Mouse (Mus musculus) adrenal gland, adult 18-20 months (tissue): ENCODE results near the gene Brdt. TPM values are rescaled to one million over a fixed set of nuclear protein-coding genes. Genes with fewer than 3 reads are reported as not detected.
"Not testable (repeated sequence)": the region's sequence is repeated elsewhere in the genome, so short reads cannot be mapped to it uniquely, and the experiment has no call there.

Source experiments
- DNase-seq, 2 experiments: peaks; one replicate each; pipeline ENCODE4 v3.0.0; 2021 to 2022; ENCODE audit warnings: low spot score in 2 of 2
- total RNA-seq, 2 experiments: library from RNA; stranded (reverse); gene quantifications; 1 replicate in 1 of 2; 2 replicates in 1 of 2; pipeline ENCODE4 v1.2.3; 2021

The Brdt gene
- total RNA-seq, 2 experiments from 2014 or later = 2.1 to 2.5 TPM

DNA sequence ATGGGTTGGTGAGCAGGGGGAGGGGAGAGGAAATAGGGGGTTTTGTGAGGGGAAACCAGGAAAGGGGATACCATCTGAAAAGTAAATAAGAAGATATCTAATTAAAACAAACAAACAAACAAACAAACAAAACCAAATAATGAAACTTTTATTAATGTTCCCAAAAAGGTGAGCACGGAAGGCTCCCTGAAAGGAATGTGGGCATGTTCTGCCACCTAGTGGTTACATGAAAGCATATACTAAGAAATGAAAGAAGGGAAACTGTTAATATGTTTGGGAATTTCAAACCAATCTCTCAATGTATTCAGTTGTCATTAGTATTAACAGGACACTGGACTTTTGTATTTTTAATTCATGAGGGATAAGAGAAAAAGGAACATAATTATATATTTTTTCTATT is 10.3 kb upstream of the Brdt start:
- no peak for DNase-seq

DNA sequence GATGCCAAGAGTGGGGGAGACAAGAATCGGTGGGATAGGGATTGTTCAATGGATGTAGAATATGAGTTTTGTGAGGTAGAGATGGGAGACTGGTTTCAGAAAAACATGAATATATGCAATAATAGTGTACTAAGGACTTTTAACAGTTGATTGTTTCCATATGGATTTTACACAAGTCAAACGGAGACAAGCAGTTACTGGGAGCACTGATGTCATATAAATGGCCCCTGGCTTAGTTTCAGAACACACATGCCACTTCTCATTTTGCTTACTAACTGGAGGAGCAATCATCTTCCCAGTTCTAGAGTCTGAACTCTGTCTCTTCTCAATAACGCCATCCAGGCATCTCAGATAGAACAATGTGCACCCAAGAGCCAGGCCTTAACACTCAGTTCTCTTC is 9.4 kb downstream of the Brdt start:
- no peak for DNase-seq

DNA sequence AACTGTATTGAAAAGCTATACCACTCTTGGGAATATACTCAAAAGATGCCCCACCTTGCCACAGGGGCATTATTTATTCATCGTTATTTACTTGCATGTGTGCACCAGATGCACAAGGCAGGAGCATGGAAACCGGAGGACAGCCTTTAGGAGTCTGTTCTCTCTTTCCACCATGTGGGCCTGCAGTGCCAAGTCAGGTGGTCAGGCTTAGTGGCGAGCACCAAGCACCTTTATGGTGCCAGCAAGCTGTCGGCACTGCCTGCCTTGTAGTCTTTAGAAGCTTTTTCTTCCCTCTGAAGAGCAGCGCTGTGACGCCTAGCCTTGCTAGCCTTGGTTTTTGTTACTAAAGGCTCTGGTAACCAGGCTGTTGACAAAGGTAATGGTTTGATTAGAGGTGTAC is 11.9 kb downstream of the Brdt start:
- no peak for DNase-seq

DNA sequence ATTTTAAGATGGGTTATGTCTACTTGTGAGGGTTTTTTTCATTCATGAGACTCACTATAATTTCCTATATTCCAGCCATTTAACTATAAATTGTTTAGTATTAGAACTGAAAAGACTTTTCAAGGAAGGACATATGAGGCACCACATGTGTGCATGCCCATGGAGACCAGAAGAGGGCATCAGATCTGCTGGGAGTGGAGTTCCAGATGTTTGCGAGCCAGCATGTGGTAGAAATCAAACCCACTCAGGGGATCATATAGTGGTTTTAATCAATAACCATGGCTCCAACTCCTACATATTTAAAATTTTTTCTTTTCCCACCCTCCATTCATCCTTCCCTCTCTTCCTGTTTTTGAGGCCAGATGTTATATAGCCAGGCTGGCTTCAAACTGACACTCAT is 15.3 kb downstream of the Brdt start:
- no peak for DNase-seq

DNA sequence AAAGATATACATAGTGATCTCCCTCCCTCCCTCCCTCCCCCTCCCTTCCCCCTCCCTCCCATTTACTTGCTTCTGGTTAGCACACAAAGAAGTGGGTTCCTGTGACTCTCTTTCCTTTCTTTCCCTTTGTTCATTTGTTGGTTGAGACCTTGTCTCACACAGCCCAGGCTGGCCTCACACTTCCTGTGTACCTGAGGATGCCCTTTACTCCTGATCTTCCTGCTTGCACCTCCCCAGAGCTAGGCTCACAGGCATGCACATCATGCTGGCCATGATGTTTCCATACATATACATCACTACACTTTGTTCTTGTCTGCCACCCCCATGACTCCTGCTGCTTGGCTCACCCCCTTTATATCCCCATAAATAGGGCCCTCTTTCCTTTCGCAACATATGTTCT is 21.6 kb downstream of the Brdt start:
- no peak for DNase-seq

DNA sequence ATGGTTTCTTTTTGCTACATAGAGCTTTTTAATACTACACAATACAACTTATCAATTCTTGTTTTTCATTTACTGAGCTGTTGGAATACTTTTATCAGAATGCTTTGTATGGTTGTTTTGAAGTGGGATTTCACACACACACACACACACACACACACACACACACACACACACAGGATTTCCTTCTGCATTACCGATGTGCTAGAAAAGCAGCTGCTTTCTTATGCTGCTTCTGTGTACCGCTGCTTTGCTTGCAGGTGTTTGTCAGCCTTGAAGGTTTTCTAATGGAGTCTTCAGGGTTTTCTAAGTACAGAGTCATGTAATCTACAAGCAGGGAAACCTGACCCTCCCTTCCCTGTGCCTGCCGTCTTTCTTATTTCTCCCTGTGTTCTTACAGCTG is 23.0 kb downstream of the Brdt start:
- DNase-seq = no peak

DNA sequence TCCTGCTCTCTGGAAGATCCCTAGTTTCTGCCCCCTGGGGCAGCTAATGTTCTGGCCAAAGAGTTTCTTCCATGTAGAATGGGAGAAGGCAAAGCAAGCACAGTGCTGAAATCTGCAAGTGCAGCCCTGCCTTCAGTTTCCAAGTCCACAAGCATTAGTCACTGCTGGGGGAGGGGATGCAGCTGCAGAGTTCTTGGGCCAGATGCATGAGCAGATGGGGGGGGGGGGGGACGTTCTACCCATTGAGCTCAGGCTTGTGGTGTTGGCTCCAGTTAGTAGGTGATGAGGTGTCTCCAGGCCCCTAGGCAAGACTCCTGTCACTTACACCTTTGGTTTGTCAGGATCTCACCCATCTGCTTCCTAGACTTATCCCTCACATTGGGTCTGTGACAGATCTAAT is 24.8 kb downstream of the Brdt start:
- DNase-seq = no peak

DNA sequence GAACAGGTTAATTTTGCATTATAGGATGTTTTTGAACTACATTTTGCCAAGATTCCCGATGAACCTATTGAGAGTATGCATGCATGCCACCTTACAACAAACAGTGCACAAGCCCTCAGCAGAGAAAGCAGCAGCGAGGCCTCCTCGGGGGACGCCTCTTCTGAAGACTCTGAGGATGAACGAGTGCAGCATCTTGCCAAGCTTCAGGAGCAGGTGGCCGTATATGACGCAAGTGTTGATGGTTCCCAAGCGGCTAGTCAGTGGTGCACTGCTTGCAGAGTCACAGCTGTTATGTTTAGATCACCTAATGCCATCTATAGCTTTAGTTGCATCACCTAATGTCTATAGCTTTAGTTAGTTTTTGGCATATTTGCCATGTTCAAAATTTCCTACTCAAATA is 26.8 kb downstream of the Brdt start:
- DNase-seq = no peak

DNA sequence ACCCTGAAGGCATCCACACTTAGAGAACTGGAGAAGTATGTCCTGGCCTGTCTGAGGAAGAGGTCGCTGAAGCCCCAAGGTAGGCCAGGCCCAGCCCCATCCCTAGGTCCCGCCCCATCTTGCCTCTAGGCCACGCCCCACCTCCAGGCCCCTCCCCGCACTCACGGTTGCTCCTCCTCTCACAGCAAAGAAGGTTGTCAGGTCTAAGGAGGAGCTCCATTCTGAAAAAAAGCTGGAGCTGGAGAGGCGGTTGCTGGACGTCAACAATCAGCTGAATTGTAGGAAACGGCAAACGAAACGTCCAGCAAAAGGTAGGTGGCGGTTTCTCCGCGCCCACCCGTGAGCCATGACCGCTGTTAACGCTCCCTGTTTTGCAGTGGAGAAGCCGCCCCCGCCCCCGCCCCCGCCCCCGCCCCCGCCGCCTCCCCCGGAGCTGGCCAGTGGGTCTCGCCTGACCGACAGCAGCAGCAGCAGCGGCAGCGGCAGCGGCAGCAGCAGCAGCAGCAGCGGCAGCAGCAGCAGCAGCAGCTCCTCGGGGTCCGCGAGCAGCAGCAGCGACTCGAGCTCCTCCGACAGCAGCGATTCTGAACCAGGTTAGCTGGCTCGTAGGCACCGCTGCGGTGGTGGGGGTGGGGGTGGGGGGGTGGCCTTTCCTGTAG is 28.6 kb downstream of the Brdt start:
- peak; percentile 84 to 86 for DNase-seq

DNA sequence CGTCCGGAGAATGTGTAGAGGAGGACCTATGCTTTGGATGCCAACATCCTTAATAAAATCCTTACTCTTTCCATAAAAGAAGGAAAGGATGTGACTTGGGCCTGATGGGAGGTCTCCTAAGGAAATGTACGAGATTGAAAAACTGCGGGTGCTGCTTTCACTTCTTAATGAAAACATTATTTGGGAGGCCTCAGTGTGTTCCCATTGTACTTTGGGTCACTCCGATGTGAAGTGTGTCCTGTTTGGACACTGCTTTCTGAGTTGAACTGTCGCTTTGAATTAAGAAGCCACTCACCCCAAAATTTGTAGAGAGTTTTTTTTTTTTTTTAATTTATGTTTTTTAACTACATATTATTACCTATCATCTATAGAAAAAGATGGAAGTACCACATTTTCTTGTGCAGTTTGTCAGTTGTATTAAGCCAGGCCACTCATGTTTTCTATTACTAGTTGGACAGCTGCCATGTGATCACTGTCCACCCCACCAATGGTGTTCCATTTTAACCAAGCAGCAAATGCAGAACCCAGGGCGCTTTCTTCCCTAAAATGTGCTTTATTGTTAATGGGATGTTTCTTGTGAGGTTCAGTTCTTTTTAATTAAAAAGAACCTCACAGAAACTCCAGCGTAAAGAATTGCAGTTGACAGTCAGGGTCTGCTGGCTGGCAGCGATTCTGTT is 29.2 kb downstream of the Brdt start:
- DNase-seq = no peak

DNA sequence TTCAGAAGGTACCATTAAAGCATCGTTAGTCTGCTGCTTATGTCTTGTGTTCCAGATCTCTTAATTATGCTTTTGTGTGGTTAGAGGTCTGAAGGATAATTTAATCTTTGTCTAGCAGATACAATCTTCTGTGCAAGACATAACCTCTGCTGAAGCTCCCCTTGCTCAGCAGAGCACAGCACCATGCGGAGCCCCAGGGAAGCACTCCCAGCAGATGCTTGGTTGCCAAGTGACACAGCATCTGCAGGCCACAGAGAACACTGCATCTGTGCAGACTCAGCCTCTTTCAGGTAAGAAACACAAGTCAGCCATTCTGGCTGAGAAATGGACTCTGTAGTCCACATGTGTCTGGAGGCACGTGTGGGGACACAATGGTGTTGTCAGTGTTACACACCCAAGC is 39.1 kb downstream of the Brdt start:
- DNase-seq = no peak

DNA sequence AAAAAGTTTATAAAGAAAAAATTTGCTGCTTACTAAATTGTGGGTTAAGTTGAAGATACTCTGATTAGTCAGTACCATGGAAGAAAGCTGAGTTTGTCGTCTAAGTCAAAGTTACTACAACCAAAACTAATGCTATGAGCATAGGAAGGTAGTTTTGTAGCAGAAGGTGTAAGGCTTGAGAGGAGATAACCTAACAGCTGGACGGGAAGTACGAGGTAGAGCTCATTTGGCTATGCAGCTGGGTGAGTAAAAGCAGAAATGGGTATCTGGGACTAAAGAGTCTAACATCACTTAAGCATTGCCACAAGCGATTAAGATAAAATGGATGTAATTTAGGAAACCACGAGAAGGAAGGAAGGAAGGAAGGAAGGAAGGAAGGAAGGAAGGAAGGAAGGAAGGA is 40.4 kb downstream of the Brdt start:
- no peak for DNase-seq

DNA sequence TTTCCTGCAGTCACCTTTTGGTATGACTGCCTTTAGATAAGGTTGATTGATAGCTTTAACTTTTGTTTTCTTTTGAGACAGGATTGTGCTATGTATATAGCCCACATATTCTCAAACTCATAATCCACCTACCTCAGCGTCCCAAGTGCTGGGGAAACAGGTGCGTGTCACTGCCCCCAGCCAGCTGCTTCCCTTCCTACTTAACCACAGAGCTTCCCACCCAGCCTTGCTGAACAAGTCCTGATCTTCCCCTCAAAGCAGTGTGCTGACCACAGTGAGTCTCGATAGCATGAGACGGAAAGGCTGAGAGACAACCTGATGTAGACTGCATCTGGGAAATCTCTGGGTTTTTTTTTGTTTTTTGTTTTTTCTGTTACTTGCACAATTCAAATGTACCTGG is 42.3 kb downstream of the Brdt start:
- DNase-seq = no peak

DNA sequence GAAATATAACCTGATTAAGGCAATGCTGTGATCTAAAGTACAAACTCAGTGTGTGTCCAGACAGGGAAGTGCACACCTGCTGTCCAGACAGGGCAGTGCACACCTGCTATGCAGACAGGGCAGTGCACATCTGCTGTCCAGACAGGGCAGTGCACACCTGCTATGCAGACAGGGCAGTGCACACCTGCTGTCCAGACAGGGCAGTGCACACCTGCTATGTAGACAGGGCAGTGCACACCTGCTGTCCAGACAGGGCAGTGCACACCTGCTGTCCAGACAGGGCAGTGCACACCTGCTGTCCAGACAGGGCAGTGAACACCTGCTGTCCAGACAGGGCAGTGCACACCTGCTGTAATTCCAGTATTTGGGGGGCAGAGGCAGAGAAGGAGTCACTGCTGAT is 55.5 kb downstream of the Brdt start:
- not testable (repeated sequence) for DNase-seq

DNA sequence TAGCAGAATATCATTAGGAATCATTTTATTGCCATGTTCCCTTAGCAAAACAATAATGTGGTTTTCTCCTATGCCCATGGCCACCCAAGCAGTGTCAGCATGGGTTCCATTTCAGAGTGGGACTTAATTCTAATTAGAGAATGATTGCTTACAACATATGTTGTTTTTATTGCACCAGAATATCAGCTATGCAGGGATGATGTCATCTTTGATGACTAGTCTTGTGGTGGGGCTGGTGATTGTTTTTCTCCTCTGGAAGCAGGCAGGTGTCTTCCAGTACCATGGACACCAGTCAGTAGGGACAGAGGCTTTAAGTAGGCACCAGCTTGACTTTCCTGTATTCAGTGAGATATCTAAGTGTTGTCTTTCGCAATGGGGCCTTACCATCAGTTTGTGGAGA is 56.8 kb downstream of the Brdt start:
- DNase-seq = no peak

DNA sequence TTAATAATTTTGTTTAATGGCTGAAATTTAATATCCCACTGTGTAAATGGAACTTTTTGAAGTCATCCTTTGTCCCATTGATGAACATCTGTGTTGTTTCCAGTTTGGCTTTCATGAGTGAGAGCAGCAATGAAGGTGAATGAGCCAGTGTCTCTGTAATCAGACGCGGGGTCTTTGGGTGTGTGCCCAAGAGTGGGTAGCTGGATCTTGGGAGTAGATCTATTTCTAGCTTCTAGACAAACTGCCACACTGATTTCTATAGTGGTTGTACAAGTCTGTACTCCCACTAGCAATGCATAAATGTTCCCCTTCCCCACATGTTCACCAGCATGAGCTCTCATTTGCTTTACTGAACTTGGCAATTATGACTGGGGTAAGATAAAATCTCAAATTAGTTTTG is 58.4 kb downstream of the Brdt start:
- DNase-seq = no peak

DNA sequence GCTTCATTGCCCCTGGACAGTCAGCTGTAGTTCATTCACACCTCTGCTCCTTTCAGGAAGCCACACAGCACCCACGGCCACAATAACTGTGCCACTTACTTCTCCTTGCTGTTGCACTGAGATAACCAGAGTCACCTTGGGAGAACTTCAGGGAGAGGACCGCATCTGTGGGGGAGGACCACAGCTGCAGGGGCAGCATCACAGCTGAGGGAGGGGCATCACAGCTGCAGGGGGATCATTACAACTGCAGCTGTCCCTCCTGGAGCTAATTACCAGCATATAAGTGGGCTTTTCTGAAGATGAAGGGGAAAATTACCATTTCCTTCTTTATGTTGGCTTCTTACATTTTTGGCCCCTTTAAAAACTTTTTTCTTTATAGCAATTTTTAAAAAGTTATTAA is 63.5 kb downstream of the Brdt start:
- no peak for DNase-seq

DNA sequence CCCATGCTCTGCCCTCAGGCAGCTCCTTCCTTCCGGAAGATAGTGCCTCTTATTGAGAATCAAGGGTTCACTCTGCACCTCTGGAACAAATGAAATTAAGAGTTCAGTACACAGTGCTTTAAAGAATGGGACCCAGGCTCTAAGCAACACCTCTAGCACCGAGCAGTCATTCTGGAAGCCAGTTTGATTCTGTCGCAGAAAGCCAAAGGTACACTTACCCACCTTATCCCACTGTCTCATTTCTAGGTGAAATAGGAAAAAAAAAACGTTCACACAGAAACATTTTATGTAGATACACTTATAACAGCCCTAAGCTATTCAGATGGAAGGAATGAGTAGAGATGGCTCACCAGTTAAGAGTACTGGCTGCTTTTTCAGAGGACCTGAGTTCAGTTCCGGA is 71.5 kb downstream of the Brdt start, which contains the start of gene Ephx4:
Ephx4 (plus strand) TSS at position 301 of the 400 bp plus-strand sequence.
- DNase-seq = no peak

DNA sequence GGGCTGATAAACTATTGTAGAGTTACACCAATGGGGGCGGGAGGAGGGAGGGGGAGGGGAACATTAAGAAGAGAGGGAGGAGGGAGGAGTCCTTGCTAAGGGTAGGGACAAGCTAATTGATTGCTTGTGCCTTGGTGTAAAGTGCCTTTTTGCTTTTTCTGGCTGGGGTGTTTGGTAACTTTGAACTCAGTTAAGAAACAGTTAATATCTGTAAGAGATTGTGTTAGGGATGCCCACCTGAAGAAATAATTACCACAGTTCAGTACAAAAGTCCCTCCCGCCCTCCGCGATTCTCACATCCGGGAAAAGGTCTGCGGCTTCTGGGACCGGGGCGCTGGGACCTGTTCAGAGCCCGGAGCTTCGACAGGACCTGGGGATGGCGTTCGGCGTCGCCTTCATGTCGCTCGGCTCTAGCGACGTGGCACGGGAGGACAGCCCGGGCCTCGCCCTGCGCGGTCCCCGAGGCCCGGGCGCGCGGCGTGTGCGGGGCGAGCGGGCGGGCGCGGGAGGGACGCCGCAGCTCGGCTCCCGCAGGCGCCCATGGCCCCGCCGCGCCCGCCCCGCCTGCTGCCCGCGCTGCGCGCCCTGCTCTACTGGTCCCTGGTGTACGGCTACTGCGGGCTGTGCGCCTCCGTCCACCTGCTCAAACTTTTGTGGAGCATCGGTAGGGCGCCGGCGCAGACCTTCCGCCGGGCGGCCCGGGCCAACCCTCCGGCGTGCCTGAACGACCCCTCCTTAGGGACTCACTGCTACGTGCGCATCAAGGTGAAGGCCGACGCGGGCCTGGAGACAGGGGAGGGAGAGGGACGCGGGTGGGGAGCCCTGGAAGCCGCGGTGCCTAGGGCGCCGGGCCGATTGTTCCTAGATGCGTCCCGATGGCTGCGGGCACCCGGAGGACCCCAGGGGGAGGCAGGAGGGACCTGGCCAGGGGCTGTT is 72.3 kb downstream of the Brdt start:
- peak; percentile 12 to 22 for DNase-seq

DNA sequence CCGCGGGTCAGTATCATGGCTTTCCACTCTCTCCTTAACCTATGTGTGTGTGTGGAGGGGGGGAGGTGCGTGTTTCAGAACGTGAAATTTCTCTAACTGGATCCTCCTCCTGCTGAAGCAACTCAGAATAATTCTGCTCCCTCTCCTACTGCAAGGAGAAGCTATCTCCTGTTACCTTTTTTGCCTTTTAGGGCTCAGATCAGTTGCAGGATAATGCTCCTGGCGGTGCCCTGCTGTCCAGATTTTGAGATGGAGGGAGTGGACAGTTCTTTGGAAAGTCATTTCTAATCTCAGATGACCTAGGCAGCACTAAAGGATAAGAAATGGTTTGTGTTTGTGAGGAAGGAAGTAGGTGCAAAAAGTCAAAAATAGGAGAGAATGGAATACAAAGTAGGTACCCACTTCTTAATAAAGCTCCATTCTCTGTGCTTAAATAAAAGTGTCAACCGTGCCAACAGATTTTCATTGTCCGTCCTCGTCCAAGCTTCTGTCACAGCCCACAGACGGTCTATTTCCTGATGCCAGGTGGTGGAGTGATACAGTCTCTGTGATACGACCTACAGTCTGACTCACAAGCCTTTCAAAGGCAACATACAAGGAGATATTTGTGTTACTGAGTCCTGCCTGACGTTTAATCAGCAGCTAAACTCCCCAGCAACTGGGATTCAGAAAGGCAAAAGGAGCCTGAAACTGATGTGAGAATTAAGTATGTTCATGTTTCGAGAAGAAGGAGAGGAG is 73.2 kb downstream of the Brdt start:
- DNase-seq = no peak

DNA sequence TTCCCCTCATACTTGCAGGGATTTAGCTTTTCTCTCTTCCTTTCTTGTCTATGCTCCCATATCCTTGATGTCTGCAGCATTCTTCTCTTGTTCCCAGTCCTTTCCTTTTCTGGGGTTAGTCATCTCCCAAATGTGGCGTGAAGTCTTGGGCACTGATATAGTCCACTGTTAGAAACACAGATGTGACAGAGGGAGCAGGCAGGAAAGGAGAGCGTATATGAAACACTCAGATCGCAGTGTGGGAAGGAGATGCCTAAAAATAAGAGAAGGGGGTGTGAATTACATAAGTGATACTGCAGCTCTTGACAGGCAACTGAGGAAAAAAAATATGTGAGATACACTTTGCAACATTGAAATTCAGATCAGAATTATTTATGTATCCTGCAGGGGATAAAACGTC is 74.4 kb downstream of the Brdt start:
- DNase-seq = no peak
